Mouse (Mus musculus) liver, embryonic 16.5 days (tissue): ENCODE data around the gene Rusc1. TPM values are rescaled to one million over a fixed set of nuclear protein-coding genes. Genes with fewer than 3 reads are reported as not detected.

Source experiments
- ATAC-seq: fragments of 200-750 bp; cut with Nextera tagmentation; 2 replicates; pipeline ENCODE4 v1.8.0; 2017; ENCODE audit warnings: low read depth, mild to moderate bottlenecking, moderate number of reproducible peaks, moderate library complexity
- H3K27ac ChIP-seq: fragments of 300-500 bp; sonication (generic); 2 replicates; pipeline ENCODE4 v1.5.1; 2014; ENCODE audit warnings: mild to moderate bottlenecking, low read length
- H3K27me3 ChIP-seq: fragments of 300-500 bp; sonication (generic); 2 replicates; pipeline ENCODE4 v1.6.1; 2014; ENCODE audit warnings: low read depth, low read length, mixed read lengths; ENCODE audit not compliant: control insufficient read depth, insufficient read depth
- H3K36me3 ChIP-seq: fragments of 300-500 bp; sonication (generic); 2 replicates; pipeline ENCODE4 v1.6.1; 2014; ENCODE audit warnings: mild to moderate bottlenecking; ENCODE audit not compliant: control insufficient read depth, insufficient read depth
- H3K4me1 ChIP-seq: fragments of 300-500 bp; sonication (generic); 2 replicates; pipeline ENCODE4 v1.6.1; 2014; ENCODE audit warnings: low read depth, low read length, mixed read lengths; ENCODE audit not compliant: control insufficient read depth
- H3K4me2 ChIP-seq: fragments of 300-500 bp; sonication (generic); 2 replicates; pipeline ENCODE4 v1.6.1; 2014; ENCODE audit warnings: low read depth, low read length, mixed read lengths
- H3K4me3 ChIP-seq: fragments of 300-500 bp; sonication (generic); 2 replicates; pipeline ENCODE4 v1.5.1; 2014; ENCODE audit warnings: low read depth, mild to moderate bottlenecking, low read length
- H3K9ac ChIP-seq: fragments of 300-500 bp; sonication (generic); 2 replicates; pipeline ENCODE4 v1.6.1; 2014; ENCODE audit warnings: low read depth, low read length
- H3K9me3 ChIP-seq: fragments of 300-500 bp; sonication (generic); replicated peaks from 2 replicates; pipeline ENCODE4 v1.6.1; 2016; ENCODE audit warnings: low read length; ENCODE audit not compliant: control insufficient read depth
- WGBS: fragments of 180-500 bp; shearing (Covaris S2); extraction: QIAGEN DNeasy Blood & Tissue Kit; methylation state at CpG from one replicate; pipeline ENCODE4 v1.1.7; 2014; ENCODE audit not compliant: insufficient replicate concordance; 5-methylcytosine and 5-hydroxymethylcytosine counted together
- polyA plus RNA-seq: library from polyadenylated mRNA; unstranded; fragments of >200 nt; fragmentation: Nextera tagmentation; extraction: Ambion mirVana; gene quantifications from 2 replicates; pipeline ENCODE4 v1.2.1, GENCODE M21; 2015

The Rusc1 gene
- polyA plus RNA-seq, 1 experiment from 2014 or later: 2.6 TPM

DNA sequence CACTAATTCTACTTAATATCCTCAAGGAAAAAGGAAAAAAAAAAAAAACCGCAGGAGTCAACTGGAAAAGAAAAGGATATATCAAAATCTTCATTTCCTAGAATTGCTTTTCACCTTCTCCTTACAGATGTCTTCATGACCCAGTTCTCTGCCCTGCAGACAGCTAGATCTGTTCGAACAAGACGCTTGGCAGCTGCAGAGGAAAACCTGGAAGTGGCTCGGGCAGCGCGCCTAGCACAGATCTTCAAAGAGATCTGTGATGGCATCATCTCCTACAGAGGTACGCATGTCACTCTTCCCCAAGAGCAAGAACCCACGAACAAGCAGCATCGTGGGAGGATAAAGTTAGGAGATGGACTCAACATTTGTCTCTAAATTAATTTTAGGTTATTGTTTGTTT, 34.8 kb downstream of the Rusc1 start:
- ATAC-seq: no peak
- 89% methylated on average over 9 of the region's 9 CpGs for WGBS
- H3K36me3 ChIP-seq: peaks cover 32% of the 10 kb centered on the region

DNA sequence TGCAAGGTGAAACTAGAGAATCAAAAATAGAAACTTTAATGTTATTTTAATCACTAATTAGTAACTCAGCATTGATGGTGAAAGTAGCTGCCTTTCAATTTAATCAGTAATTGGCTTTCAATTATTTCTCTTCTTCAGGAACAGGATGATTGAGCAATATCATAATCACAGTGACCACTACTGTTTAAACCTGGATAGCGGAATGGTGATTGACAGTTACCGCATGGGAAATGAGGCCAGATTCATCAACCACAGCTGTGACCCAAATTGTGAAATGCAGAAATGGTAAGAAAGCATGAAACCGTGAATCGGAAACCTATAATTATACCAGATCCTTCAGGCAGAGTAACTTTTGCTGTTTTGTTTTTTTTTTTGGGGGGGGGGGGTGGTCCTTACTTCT, 49.8 kb downstream of the Rusc1 start:
- H3K36me3 ChIP-seq: peaks cover 42% of the 10 kb centered on the region
- no peak overlapping the region for H3K9ac ChIP-seq
- no peak overlapping the region for H3K27ac ChIP-seq
- H3K4me1 ChIP-seq: no peaks in the 10 kb centered on the region
- 87% methylated on average over 4 of the region's 4 CpGs for WGBS
- H3K4me2 ChIP-seq: no peak overlapping the region
- H3K9me3 ChIP-seq: no peaks in the 10 kb centered on the region
- no peak for ATAC-seq
- H3K27me3 ChIP-seq: no peaks in the 10 kb centered on the region
- no peak overlapping the region for H3K4me3 ChIP-seq

More for the DNA sequence above, 34.8 kb downstream of the Rusc1 start:
- no peaks in the 10 kb centered on the region for H3K4me1 ChIP-seq
- H3K9me3 ChIP-seq: no peaks in the 10 kb centered on the region
- no peak overlapping the region for H3K9ac ChIP-seq
- no peaks in the 10 kb centered on the region for H3K27me3 ChIP-seq
- no peak overlapping the region for H3K27ac ChIP-seq
- H3K4me3 ChIP-seq: no peak overlapping the region
- no peak overlapping the region for H3K4me2 ChIP-seq

Other genes starting within 250 kb of the Rusc1 start
- 9.1 and 9.5 TPM in 2 replicates for gene Msto1, start 179.3 kb downstream of the Rusc1 start, polyA plus RNA-seq
- gene Ash1l, start 142.7 kb downstream of the Rusc1 start, polyA plus RNA-seq: 4.9 and 5.5 TPM in 2 replicates
- 78.9 and 86.8 TPM in 2 replicates for gene Dap3, start 142.1 kb downstream of the Rusc1 start, polyA plus RNA-seq
- 0.11 TPM in 1 of 2 replicates, not detected in the other for gene Gm43738, start 7.8 kb upstream of the Rusc1 start, polyA plus RNA-seq
- gene Fdps, start 8.6 kb upstream of the Rusc1 start, polyA plus RNA-seq: 375 and 379 TPM in 2 replicates
- gene Pklr, start 42.8 kb upstream of the Rusc1 start, polyA plus RNA-seq: 102 and 104 TPM in 2 replicates
- gene Hcn3, start 66.9 kb upstream of the Rusc1 start, polyA plus RNA-seq: 0.29 and 0.32 TPM in 2 replicates
- gene Clk2, start 71.5 kb upstream of the Rusc1 start, polyA plus RNA-seq: 6.4 and 8.4 TPM in 2 replicates
- 47.5 and 49.0 TPM in 2 replicates for gene Scamp3, start 84.2 kb upstream of the Rusc1 start, polyA plus RNA-seq
- 2.0 and 2.4 TPM in 2 replicates for gene Fam189b, start 89.8 kb upstream of the Rusc1 start, polyA plus RNA-seq
- 27.5 and 28.0 TPM in 2 replicates for gene Gba, start 109.6 kb upstream of the Rusc1 start, polyA plus RNA-seq
- 1.3 and 2.0 TPM in 2 replicates for gene Thbs3, start 121.9 kb upstream of the Rusc1 start, polyA plus RNA-seq
- 94.4 and 95.3 TPM in 2 replicates for gene Mtx1, start 133.8 kb upstream of the Rusc1 start, polyA plus RNA-seq
- gene Muc1, start 135.7 kb upstream of the Rusc1 start, polyA plus RNA-seq: 0.11 and 1.0 TPM in 2 replicates
- gene Krtcap2, start 152.7 kb upstream of the Rusc1 start, polyA plus RNA-seq: 129 and 131 TPM in 2 replicates
- gene Trim46, start 153.0 kb upstream of the Rusc1 start, polyA plus RNA-seq: 0.14 and 0.28 TPM in 2 replicates
- gene Dpm3, start 166.0 kb upstream of the Rusc1 start, polyA plus RNA-seq: 51.9 and 59.4 TPM in 2 replicates
- gene Slc50a1, start 177.3 kb upstream of the Rusc1 start, polyA plus RNA-seq: 18.9 and 22.2 TPM in 2 replicates
- 8.1 and 12.7 TPM in 2 replicates for gene Efna1, start 187.8 kb upstream of the Rusc1 start, polyA plus RNA-seq
- 0.63 and 0.94 TPM in 2 replicates for gene Efna3, start 229.7 kb upstream of the Rusc1 start, polyA plus RNA-seq
- gene Efna4, start 244.7 kb upstream of the Rusc1 start, polyA plus RNA-seq: 0.51 and 0.60 TPM in 2 replicates